Mouse (Mus musculus): ENCODE data around the gene D17H6S53E. TPM values are rescaled to one million over a fixed set of nuclear protein-coding genes. Genes with fewer than 3 reads are reported as not detected.

D17H6S53E gene
- total RNA-seq, 1 experiment, result 11.2 TPM

GRCm38 (mm10) chr17:35131038-35131437 is 4.9 kb downstream of the D17H6S53E start:
- no peaks in the 10 kb centered on the region for H3K36me3 ChIP-seq (ENCODE audit: control insufficient read depth, insufficient read depth, low read length, poor library complexity, severe bottlenecking)
- TF ChIP-seq CHD2 (IDR thresholded peaks at IDR 0.05; ENCODE audit: low read depth, low read length) (no peak), ZC3H11A (IDR thresholded peaks at IDR 0.05; ENCODE audit: borderline replicate concordance, low read depth, low read length) (no peak), HCFC1 (IDR thresholded peaks at IDR 0.05; ENCODE audit: borderline replicate concordance, insufficient read depth, low read length) (no peak), ZNF384 (IDR thresholded peaks at IDR 0.05; ENCODE audit: low read depth, low read length) (no peak), MAFK (IDR thresholded peaks at IDR 0.05; ENCODE audit: insufficient read depth, low read depth, low read length) (no peak)
- H3K9ac ChIP-seq (ENCODE audit: insufficient read depth, low read depth, low read length, poor library complexity, severe bottlenecking), result no peak overlapping the region
- peaks cover 0 to 2% of the 10 kb centered on the region in 2 experiments; a peak in 1 of 4 replicates for H3K4me1 ChIP-seq (ENCODE audit: control insufficient read depth in 2 of 2, insufficient read depth in 2 of 2, low read length in 2 of 2, poor library complexity in 1 of 2)
- no peak for DNase-seq (ENCODE audit: low read depth, low spot score)
- no peak overlapping the region for H3K27ac ChIP-seq (ENCODE audit: insufficient read depth, low read depth, low read length, poor library complexity, severe bottlenecking)
- no peak overlapping the region for H3K4me3 ChIP-seq (ENCODE audit: insufficient read depth in 1 of 2, low read depth in 1 of 2, low read length in 2 of 2, poor library complexity in 1 of 2, severe bottlenecking in 1 of 2)
- H3K9me3 ChIP-seq (ENCODE audit: control insufficient read depth, insufficient read depth, low read depth, low read length), result no peaks in the 10 kb centered on the region
- in situ Hi-C loops (cut with MboI; ENCODE audit: low sequenced_read_pairs in 2 of 2, unreplicated experiment in 2 of 2), result no loop called here

DNA sequence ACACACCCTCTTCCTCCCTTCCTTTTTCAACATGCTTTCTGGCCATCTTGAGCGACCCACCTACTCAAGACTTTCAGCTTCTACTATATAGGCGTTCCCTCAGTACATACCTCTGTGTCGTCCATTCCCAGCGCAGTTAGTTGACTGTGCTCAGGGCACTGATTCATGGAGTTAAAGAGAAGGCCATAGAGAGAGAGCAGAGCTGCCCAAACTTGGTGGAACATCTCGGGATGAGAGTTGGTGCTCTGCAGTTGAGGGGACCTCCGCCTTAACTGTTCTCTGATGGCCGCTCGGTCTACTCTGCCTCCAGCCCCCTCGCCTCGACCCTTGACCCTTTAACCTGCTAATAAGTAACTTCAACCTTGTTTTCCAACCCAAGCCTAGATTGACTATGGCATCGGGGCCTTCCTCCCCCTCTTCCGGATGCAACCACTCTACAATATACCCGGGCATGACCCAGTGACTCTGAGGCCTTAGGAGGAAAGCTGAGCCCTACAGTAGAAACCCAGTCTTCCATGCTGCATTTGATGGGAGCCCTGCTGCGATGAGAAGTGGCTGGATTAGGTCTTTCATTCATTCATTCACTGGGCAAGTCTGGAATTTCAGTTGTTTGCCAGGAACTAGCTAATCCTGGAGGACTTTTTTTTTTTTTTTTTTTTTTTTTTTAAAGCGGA is 5.5 kb downstream of the D17H6S53E start, which contains the start of gene Apom:
Apom (minus strand) TSS at position 551 of the 674 bp plus-strand sequence.
- DNase-seq (ENCODE audit: low read depth, low spot score), result no peak
- Histone ChIP-seq H3K4me1 (ENCODE audit: control insufficient read depth in 2 of 2, insufficient read depth in 2 of 2, low read length in 2 of 2, poor library complexity in 1 of 2) (peaks cover 0 to 4% of the 10 kb centered on the region in 2 experiments; a peak in 2 of 4 replicates), H3K9ac (ENCODE audit: insufficient read depth, low read depth, low read length, poor library complexity, severe bottlenecking) (no peak within 1 kb of the TSS), H3K27ac (ENCODE audit: insufficient read depth, low read depth, low read length, poor library complexity, severe bottlenecking) (no peak within 1 kb of the TSS), H3K36me3 (ENCODE audit: control insufficient read depth, insufficient read depth, low read length, poor library complexity, severe bottlenecking) (no peaks in the 10 kb centered on the region), H3K4me3 (ENCODE audit: insufficient read depth in 1 of 2, low read depth in 1 of 2, low read length in 2 of 2, poor library complexity in 1 of 2, severe bottlenecking in 1 of 2) (no peak within 1 kb of the TSS), H3K9me3 (ENCODE audit: control insufficient read depth, insufficient read depth, low read depth, low read length) (no peaks in the 10 kb centered on the region)
- in situ Hi-C loops (cut with MboI; ENCODE audit: low sequenced_read_pairs in 2 of 2, unreplicated experiment in 2 of 2), result no loop called here
- TF ChIP-seq MAFK (IDR thresholded peaks at IDR 0.05; ENCODE audit: insufficient read depth, low read depth, low read length), result no peak
- no peak for TF ChIP-seq HCFC1 (IDR thresholded peaks at IDR 0.05; ENCODE audit: borderline replicate concordance, insufficient read depth, low read length)
- peak; percentile 85 for TF ChIP-seq ZNF384 (IDR thresholded peaks at IDR 0.05; ENCODE audit: low read depth, low read length)
- TF ChIP-seq ZC3H11A (IDR thresholded peaks at IDR 0.05; ENCODE audit: borderline replicate concordance, low read depth, low read length), result no peak

- TF ChIP-seq ZC3H11A (IDR thresholded peaks at IDR 0.05; ENCODE audit: borderline replicate concordance, low read depth, low read length), result no peak
- no peak for TF ChIP-seq HCFC1 (IDR thresholded peaks at IDR 0.05; ENCODE audit: borderline replicate concordance, insufficient read depth, low read length)
- no peak for TF ChIP-seq CHD2 (IDR thresholded peaks at IDR 0.05; ENCODE audit: low read depth, low read length)
- no peak for TF ChIP-seq MAFK (IDR thresholded peaks at IDR 0.05; ENCODE audit: insufficient read depth, low read depth, low read length)
- no peak for TF ChIP-seq ZNF384 (IDR thresholded peaks at IDR 0.05; ENCODE audit: low read depth, low read length)
- in situ Hi-C loops (cut with MboI; ENCODE audit: low sequenced_read_pairs in 2 of 2, unreplicated experiment in 2 of 2), result no loop called here
- Histone ChIP-seq H3K27ac (ENCODE audit: insufficient read depth, low read depth, low read length, poor library complexity, severe bottlenecking) (no peak overlapping the region), H3K9ac (ENCODE audit: insufficient read depth, low read depth, low read length, poor library complexity, severe bottlenecking) (no peak overlapping the region), H3K36me3 (ENCODE audit: control insufficient read depth, insufficient read depth, low read length, poor library complexity, severe bottlenecking) (no peaks in the 10 kb centered on the region), H3K4me3 (ENCODE audit: insufficient read depth in 1 of 2, low read depth in 1 of 2, low read length in 2 of 2, poor library complexity in 1 of 2, severe bottlenecking in 1 of 2) (no peak overlapping the region), H3K4me1 (ENCODE audit: control insufficient read depth in 2 of 2, insufficient read depth in 2 of 2, low read length in 2 of 2, poor library complexity in 1 of 2) (peaks cover 0 to 4% of the 10 kb centered on the region in 2 experiments; a peak in 2 of 4 replicates), H3K9me3 (ENCODE audit: control insufficient read depth, insufficient read depth, low read depth, low read length) (no peaks in the 10 kb centered on the region)
- no peak for DNase-seq (ENCODE audit: low read depth, low spot score)
Observed at GRCm38 (mm10) chr17:35132174-35132560, 6.0 kb downstream of the D17H6S53E start.

GRCm38 (mm10) chr17:35133517-35133916 is 7.3 kb downstream of the D17H6S53E start:
- no peak for TF ChIP-seq ZNF384 (IDR thresholded peaks at IDR 0.05; ENCODE audit: low read depth, low read length)
- no peak for TF ChIP-seq CHD2 (IDR thresholded peaks at IDR 0.05; ENCODE audit: low read depth, low read length)
- TF ChIP-seq HCFC1 (IDR thresholded peaks at IDR 0.05; ENCODE audit: borderline replicate concordance, insufficient read depth, low read length), result no peak
- no peak for TF ChIP-seq ZC3H11A (IDR thresholded peaks at IDR 0.05; ENCODE audit: borderline replicate concordance, low read depth, low read length)
- no peak for TF ChIP-seq MAFK (IDR thresholded peaks at IDR 0.05; ENCODE audit: insufficient read depth, low read depth, low read length)
- in situ Hi-C loops (cut with MboI; ENCODE audit: low sequenced_read_pairs in 2 of 2, unreplicated experiment in 2 of 2), result no loop called here
- Histone ChIP-seq H3K36me3 (ENCODE audit: control insufficient read depth, insufficient read depth, low read length, poor library complexity, severe bottlenecking) (peaks cover 4% of the 10 kb centered on the region), H3K9me3 (ENCODE audit: control insufficient read depth, insufficient read depth, low read depth, low read length) (no peaks in the 10 kb centered on the region), H3K4me3 (ENCODE audit: insufficient read depth in 1 of 2, low read depth in 1 of 2, low read length in 2 of 2, poor library complexity in 1 of 2, severe bottlenecking in 1 of 2) (no peak overlapping the region), H3K27ac (ENCODE audit: insufficient read depth, low read depth, low read length, poor library complexity, severe bottlenecking) (no peak overlapping the region), H3K4me1 (ENCODE audit: control insufficient read depth in 2 of 2, insufficient read depth in 2 of 2, low read length in 2 of 2, poor library complexity in 1 of 2) (peaks cover 0 to 7% of the 10 kb centered on the region in 2 experiments; a peak in 2 of 4 replicates), H3K9ac (ENCODE audit: insufficient read depth, low read depth, low read length, poor library complexity, severe bottlenecking) (no peak overlapping the region; the same call in 1 of the 2 replicates)
- no peak for DNase-seq (ENCODE audit: low read depth, low spot score)

All from ES-E14 (cell line).